Mouse (Mus musculus) olfactory bulb, adult 2 months (tissue): ENCODE data around the gene Fosl2.
A peak's percentile ranks its signal among the peaks of the same experiment; 100 is the strongest.

Experiments used
- CTCF ChIP-seq: fragments of 200-500 bp; IDR thresholded peaks from 2 replicates; pipeline ENCODE4 v1.5.1; 2012; ENCODE audit warnings: low read depth, mild to moderate bottlenecking, low read length, moderate library complexity; ENCODE audit not compliant: insufficient read depth
- POLR2A ChIP-seq: fragments of 200-500 bp; IDR thresholded peaks from 2 replicates; pipeline ENCODE4 v1.6.1; 2012; ENCODE audit warnings: mild to moderate bottlenecking, low read depth, low read length, moderate library complexity; ENCODE audit not compliant: insufficient read depth

DNA sequence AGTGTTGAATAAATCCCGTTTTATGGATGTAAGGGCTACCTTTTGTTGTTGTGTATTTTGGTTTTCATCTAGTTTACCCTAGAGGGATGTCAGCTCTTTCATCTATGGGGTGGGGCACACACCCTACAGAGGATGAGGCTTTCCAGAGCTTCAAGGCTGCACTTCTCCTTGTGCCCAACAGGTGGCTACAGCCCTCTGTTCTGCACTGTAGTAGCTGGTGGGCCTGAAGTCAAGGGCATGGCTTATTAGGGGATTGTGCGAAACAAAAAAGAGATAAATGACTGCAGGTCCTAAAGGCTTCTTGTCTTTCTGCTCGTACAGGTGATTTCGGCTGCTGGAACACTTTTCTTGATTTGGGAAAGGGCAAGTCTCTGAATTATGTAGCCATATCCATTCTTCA, 69.1 kb downstream of the Fosl2 start:
- TF ChIP-seq POLR2A = no peak
- TF ChIP-seq CTCF = 0 out of 2 replicates have a peak, but pooled peaks have one; percentile 10
